Mouse (Mus musculus) myocyte (in vitro differentiated cells): ENCODE results near the gene Pomt2. TPM values are rescaled to one million over a fixed set of nuclear protein-coding genes. Genes with fewer than 3 reads are reported as not detected.

Experiments
- H3K27me3 ChIP-seq: one replicate; pipeline ENCODE4 v1.6.1; 2011; ENCODE audit not compliant: control insufficient read depth, insufficient read depth, insufficient read length
- H3K36me3 ChIP-seq: one replicate; pipeline ENCODE4 v1.6.1; 2011; ENCODE audit not compliant: control insufficient read depth, insufficient read depth
- H3K4me2 ChIP-seq: one replicate; pipeline ENCODE4 v1.6.1; 2011; ENCODE audit warnings: low read depth, control low read depth
- H3K4me3 ChIP-seq: one replicate; pipeline ENCODE4 v1.5.1; 2011; ENCODE audit warnings: mild to moderate bottlenecking, control low read depth, moderate library complexity
- H3K79me2 ChIP-seq: one replicate; pipeline ENCODE4 v1.6.1; 2011; ENCODE audit not compliant: control insufficient read depth, insufficient read depth
- H3ac ChIP-seq: one replicate; pipeline ENCODE4 v1.6.1; 2011; ENCODE audit not compliant: control insufficient read depth, insufficient read length
- CEBPB ChIP-seq: IDR thresholded peaks from 2 replicates; pipeline ENCODE4 v1.6.1; 2011; ENCODE audit warnings: mild to moderate bottlenecking, moderate library complexity; ENCODE audit not compliant: poor library complexity, insufficient read depth, severe bottlenecking
- E2F4 ChIP-seq: IDR thresholded peaks from one replicate; pipeline ENCODE4 v1.6.1; 2011; ENCODE audit warnings: mild to moderate bottlenecking, control low read depth, moderate library complexity; ENCODE audit not compliant: insufficient read depth
- MAX ChIP-seq: IDR thresholded peaks from one replicate; pipeline ENCODE4 v1.6.1; 2011; ENCODE audit warnings: low read depth, mild to moderate bottlenecking, control low read depth
- MYOD1 ChIP-seq, 3 experiments: IDR thresholded peaks; one replicate each; pipeline ENCODE4 v1.6.1; 2011; ENCODE audit warnings: control low read depth in 2 of 3, low read depth in 2 of 3, mild to moderate bottlenecking in 2 of 3, moderate library complexity in 1 of 3; ENCODE audit not compliant: insufficient read length in 2 of 3, control insufficient read depth in 1 of 3
- MYOG ChIP-seq, 3 experiments: IDR thresholded peaks; one replicate each; pipeline ENCODE4 v1.6.1; 2011; ENCODE audit warnings: control low read depth in 2 of 3, low read depth in 2 of 3, mild to moderate bottlenecking in 2 of 3; ENCODE audit not compliant: insufficient read length in 2 of 3, control insufficient read depth in 1 of 3, insufficient read depth in 1 of 3
- POLR2A ChIP-seq: IDR thresholded peaks from one replicate; pipeline ENCODE4 v1.6.1; 2011; ENCODE audit warnings: low read depth, mild to moderate bottlenecking, control low read depth, moderate library complexity; ENCODE audit not compliant: insufficient read length
- POLR2AphosphoS2 ChIP-seq: IDR thresholded peaks from one replicate; pipeline ENCODE4 v1.6.1; 2011; ENCODE audit warnings: low read depth, control low read depth; ENCODE audit not compliant: insufficient read length
- REST ChIP-seq: IDR thresholded peaks from one replicate; pipeline ENCODE4 v1.6.1; 2011; ENCODE audit warnings: mild to moderate bottlenecking, control low read depth, moderate library complexity; ENCODE audit not compliant: insufficient read depth, insufficient read length
- SRF ChIP-seq: IDR thresholded peaks from one replicate; pipeline ENCODE4 v1.6.1; 2011; ENCODE audit warnings: low read depth; ENCODE audit not compliant: control insufficient read depth, insufficient read length
- TCF12 ChIP-seq: IDR thresholded peaks from one replicate; pipeline ENCODE4 v1.6.1; 2011; ENCODE audit warnings: mild to moderate bottlenecking, control low read depth; ENCODE audit not compliant: poor library complexity, insufficient read depth, severe bottlenecking
- TCF3 ChIP-seq: IDR thresholded peaks from one replicate; pipeline ENCODE4 v1.6.1; 2011; ENCODE audit warnings: low read depth, control low read depth; ENCODE audit not compliant: insufficient read length
- USF1 ChIP-seq: IDR thresholded peaks from one replicate; pipeline ENCODE4 v1.6.1; 2011; ENCODE audit warnings: low read depth, mild to moderate bottlenecking, control low read depth, moderate library complexity
- polyA plus RNA-seq: library from polyadenylated mRNA; unstranded; fragments of >200 nt; fragmentation: generic; extraction: Trizol; gene quantifications from one replicate; pipeline ENCODE4 v1.2.1, GENCODE M21; 2012; ENCODE audit warnings: missing spikeins

Pomt2 gene
- polyA plus RNA-seq, 1 experiment: 11.1 TPM

DNA sequence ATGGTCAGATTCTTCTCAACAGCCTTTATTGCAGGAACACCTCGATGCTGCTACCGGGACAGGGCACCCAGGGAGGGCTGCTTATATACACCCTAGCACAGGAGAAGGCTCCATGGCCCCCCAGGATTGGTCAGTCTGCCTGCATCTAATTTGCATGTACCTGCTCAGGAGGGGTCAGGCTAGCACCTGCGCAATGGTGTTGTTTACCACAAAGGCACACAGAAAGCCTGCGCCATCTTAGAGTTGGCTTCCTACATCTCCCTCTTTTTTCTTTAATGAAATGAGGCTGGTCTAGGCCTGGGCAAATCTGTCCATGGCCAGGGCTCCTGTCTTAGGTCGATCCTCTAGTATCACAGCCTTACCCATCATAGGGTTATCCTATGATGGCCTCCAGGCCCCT is 1.7 kb upstream of the Pomt2 start:
- Histone ChIP-seq H3ac (no peak overlapping the region), H3K4me3 (no peak overlapping the region), H3K79me2 (no peaks in the 10 kb centered on the region), H3K36me3 (no peaks in the 10 kb centered on the region), H3K27me3 (no peaks in the 10 kb centered on the region), H3K4me2 (no peak overlapping the region)
- no peak for TF ChIP-seq POLR2A
- TF ChIP-seq MAX: no peak
- TF ChIP-seq MYOD1 (IDR thresholded peaks at IDR 0.05; ENCODE audit: control insufficient read depth in 1 of 3, insufficient read length in 2 of 3, low read depth in 2 of 3): no peak
- no peak for TF ChIP-seq E2F4
- TF ChIP-seq CEBPB: no peak
- no peak for TF ChIP-seq POLR2AphosphoS2
- no peak for TF ChIP-seq SRF
- no peak for TF ChIP-seq USF1
- no peak for TF ChIP-seq TCF3
- TF ChIP-seq REST: no peak
- TF ChIP-seq TCF12: no peak
- no peak for TF ChIP-seq MYOG (IDR thresholded peaks at IDR 0.05; ENCODE audit: control insufficient read depth in 1 of 3, insufficient read depth in 1 of 3, insufficient read length in 2 of 3, low read depth in 2 of 3)

DNA sequence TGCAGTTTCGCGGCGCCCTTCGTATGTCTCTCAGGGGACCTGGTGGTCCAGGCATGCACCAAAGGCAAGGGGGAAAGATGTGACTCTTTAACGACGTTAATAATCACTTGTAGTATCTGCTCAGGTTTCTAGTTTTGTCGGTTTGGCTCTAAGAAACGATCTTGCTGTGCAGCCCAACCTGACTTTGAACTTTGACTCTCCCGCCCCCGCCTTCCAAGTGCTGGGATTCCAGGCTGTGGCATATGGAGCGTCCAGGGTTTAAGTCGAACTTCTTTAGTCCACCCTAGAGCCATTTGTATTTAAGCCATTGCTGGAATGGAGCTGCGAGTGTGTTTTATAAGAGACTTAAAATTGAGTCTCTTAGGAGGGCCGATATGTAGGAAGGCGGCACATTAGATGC is 368 bp upstream of the Pomt2 start:
- Histone ChIP-seq H3K4me3 (peak overlapping the region; percentile 73), H3K79me2 (no peaks in the 10 kb centered on the region), H3K36me3 (no peaks in the 10 kb centered on the region), H3ac (peak overlapping the region; percentile 59), H3K27me3 (no peaks in the 10 kb centered on the region), H3K4me2 (peak overlapping the region; percentile 72)
- no peak for TF ChIP-seq TCF12
- no peak for TF ChIP-seq MYOG (IDR thresholded peaks at IDR 0.05; ENCODE audit: control insufficient read depth in 1 of 3, insufficient read depth in 1 of 3, insufficient read length in 2 of 3, low read depth in 2 of 3)
- no peak for TF ChIP-seq SRF
- TF ChIP-seq MYOD1 (IDR thresholded peaks at IDR 0.05; ENCODE audit: control insufficient read depth in 1 of 3, insufficient read length in 2 of 3, low read depth in 2 of 3): no peak
- TF ChIP-seq REST: no peak
- no peak for TF ChIP-seq USF1
- TF ChIP-seq POLR2A: no peak
- no peak for TF ChIP-seq CEBPB
- TF ChIP-seq MAX: no peak
- no peak for TF ChIP-seq E2F4
- TF ChIP-seq POLR2AphosphoS2: no peak

DNA sequence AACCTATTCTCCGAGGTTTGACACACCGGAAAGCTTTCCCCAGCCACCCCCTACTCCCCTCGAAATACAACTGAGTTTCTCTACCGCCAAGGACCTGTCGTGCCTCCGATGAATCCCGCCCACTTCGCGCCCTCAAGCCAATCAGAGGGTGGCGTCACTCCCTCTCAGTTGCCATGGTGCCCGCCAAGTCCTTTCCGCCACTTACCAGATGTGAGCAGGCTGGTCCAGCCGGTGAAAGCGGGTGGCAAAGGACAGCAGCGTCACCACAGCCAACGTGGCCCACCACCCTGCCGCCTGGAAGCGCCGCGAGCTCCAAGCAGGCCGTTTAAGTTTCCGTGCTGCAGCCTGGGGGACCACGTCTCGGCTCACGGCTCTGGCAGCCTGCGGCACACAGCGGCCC is 802 bp downstream of the Pomt2 start, which contains the start of gene Gstz1:
TSS of gene Gstz1 (plus strand) at position 200 of the 400 bp plus-strand sequence.
- H3K36me3 ChIP-seq: no peaks in the 10 kb centered on the region
- H3K27me3 ChIP-seq: no peaks in the 10 kb centered on the region
- H3K79me2 ChIP-seq: no peaks in the 10 kb centered on the region
- H3K4me2 ChIP-seq: peak within 1 kb of the TSS; percentile 87
- H3ac ChIP-seq: peak within 1 kb of the TSS; percentile 59
- peak within 1 kb of the TSS; percentile 73 for H3K4me3 ChIP-seq
- TF ChIP-seq CEBPB (no peak), MYOD1 (IDR thresholded peaks at IDR 0.05; ENCODE audit: control insufficient read depth in 1 of 3, insufficient read length in 2 of 3, low read depth in 2 of 3) (peak in 1 of 3 experiments; percentile 15), POLR2A (peak; percentile 72)

DNA sequence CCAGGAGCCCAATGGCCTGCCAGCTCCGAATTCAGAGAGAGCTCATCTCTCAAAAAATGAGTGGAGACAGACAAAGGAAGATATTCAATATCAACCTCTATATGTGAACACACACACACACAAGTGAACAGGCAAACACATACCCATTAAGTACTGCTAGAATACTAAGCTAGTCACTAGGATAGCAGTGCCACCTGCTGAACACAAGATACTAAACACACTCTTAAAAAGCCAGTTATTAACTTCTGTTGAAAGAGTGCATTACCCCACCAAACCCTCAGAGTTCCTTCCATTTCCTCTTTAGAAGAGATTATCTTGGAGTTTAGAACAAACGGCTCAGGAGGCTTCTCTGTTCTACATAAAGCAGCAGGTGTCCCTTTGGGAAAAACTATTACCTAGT is 5.6 kb downstream of the Pomt2 start:
- Histone ChIP-seq H3K36me3 (no peaks in the 10 kb centered on the region), H3K79me2 (no peaks in the 10 kb centered on the region), H3K27me3 (no peaks in the 10 kb centered on the region), H3K4me3 (no peak overlapping the region), H3ac (no peak overlapping the region), H3K4me2 (no peak overlapping the region)
- TF ChIP-seq REST: no peak
- TF ChIP-seq CEBPB: no peak
- TF ChIP-seq MAX: no peak
- no peak for TF ChIP-seq POLR2A
- TF ChIP-seq USF1: no peak
- no peak for TF ChIP-seq E2F4
- TF ChIP-seq SRF: no peak
- TF ChIP-seq POLR2AphosphoS2: no peak
- no peak for TF ChIP-seq TCF12
- no peak for TF ChIP-seq TCF3
- no peak for TF ChIP-seq MYOD1 (IDR thresholded peaks at IDR 0.05; ENCODE audit: control insufficient read depth in 1 of 3, insufficient read length in 2 of 3, low read depth in 2 of 3)
- no peak for TF ChIP-seq MYOG (IDR thresholded peaks at IDR 0.05; ENCODE audit: control insufficient read depth in 1 of 3, insufficient read depth in 1 of 3, insufficient read length in 2 of 3, low read depth in 2 of 3)

DNA sequence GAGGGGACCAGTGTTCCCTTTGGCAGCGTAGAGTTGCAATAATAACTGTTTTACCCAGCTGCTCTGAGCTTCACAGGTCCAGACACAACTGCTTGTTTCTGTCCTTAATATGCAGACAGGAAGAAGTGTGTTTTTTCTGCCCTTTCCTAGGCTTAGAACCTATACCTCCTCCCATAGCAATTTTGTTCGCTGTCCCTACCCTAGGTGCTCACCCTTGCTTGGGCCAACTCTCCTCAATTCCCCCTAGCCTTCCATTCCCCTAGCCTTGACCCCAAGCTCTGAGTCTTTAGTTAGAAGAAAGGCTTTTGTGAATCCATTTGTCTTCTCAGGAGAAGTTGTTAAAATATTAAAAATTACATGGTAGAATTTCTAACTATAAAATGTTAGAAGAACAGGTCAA is 9.0 kb downstream of the Pomt2 start:
- H3K27me3 ChIP-seq: no peaks in the 10 kb centered on the region
- no peak overlapping the region for H3K4me2 ChIP-seq
- no peaks in the 10 kb centered on the region for H3K79me2 ChIP-seq
- H3K36me3 ChIP-seq: peaks cover 6% of the 10 kb centered on the region
- no peak for TF ChIP-seq REST
- H3ac ChIP-seq: no peak overlapping the region
- H3K4me3 ChIP-seq: no peak overlapping the region
